Mouse (Mus musculus) left cerebral cortex, postnatal 25 days (tissue): ENCODE data around the gene Muc13. TPM values are rescaled to one million over a fixed set of nuclear protein-coding genes. Genes with fewer than 3 reads are reported as not detected.

Source experiments
- DNase-seq, 2 experiments: peaks; one replicate each; pipeline ENCODE4 v3.0.0; 2022; ENCODE audit warnings: low spot score in 2 of 2, mixed read lengths in 1 of 2
- intact Hi-C: fragments of 180-260 bp; cut with DNase I; formaldehyde crosslinking; loops from one replicate; pipeline ENCODE4 v1.15.1; 2025
- total RNA-seq, 2 experiments: library from RNA; stranded (reverse); gene quantifications; 2 replicates each; pipeline ENCODE4 v1.2.3; 2021

Muc13 gene
- total RNA-seq, 2 experiments from 2014 or later = 0.16 TPM; not detected in 1

DNA sequence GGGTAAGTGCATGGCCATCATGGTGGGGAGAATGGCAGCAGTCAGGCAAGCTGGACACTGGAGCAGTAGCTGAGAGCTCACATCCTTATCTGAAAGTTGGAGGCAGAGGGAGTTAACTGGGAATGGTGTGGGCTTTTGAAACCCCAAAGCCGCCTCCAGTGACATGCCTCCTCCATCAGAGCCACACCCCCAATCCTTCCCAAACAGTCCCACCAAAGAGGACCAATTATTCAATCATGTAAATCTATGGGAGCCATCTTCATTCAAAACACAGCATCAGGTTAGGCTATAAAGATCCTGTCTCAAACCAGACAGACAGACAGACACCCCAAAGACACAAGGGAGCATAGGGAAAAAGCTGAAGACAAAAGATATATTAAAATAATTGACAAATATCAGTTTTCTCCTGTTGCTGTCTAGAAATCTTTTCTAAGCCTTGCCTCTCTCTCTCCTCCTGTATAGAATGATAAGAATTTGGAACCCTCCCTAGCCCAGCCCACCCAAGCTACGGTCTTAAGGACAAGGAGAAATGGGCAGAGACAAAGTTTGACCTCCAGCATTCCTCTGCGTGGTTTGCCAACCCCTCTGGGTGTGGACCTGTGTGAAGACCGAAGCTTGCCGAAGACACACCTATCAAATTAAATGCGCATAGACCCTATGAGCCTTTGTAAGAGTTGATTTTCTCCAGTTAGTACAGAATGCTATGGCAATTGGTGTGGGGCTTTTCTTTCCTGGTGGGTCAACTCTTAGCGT is 24.8 kb downstream of the Muc13 start:
- intact Hi-C loops = no loop called here
- no peak for DNase-seq

DNA sequence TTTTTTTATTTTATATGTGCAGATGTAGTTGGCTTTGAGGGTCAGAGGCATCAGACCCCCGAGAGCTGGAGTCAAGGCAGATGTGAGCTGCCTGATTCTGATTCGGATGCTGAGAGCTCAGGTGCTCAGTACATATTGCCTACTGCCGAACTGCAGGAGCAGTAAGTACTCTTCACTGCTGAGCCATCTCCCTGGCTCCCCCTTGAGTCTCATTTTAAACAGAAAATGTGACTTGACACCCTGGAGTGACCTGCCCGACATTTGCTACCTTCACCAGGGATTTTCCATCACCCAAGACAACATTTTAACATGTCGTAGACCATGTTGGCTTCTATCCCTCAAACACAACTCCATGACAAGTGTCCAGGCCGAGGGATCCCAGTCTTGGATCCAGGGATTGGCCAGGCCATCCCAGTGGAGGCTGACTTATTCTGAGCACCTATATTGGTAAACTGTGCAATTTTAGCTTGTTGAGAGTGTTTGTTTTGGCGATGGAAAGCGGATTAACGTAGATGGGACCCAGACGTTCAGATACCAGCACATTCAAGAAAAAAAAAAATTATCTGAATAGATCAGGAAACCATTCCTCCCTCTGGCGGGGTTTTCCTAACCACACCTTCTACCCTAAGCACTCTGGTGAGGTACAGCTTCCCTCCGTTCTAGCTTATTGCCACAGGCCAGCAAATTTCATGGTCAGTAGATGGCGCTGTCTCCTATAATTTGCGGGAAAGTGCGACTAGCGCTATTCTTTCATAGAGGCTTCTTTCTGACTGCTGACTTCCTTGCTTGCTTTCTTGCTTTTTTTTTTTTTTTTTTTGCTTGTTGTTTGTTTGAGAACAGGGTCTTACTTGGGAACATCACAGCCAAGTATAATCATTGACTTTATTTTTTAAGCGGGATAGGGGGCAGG is 26.7 kb downstream of the Muc13 start:
- intact Hi-C loops = loop anchor here (1.0 to 2.0 kb wide), 2 partner anchors 131 to 168 kb away; no protein-coding TSS in a partner anchor
- peak; percentile 87 to 92 for DNase-seq

DNA sequence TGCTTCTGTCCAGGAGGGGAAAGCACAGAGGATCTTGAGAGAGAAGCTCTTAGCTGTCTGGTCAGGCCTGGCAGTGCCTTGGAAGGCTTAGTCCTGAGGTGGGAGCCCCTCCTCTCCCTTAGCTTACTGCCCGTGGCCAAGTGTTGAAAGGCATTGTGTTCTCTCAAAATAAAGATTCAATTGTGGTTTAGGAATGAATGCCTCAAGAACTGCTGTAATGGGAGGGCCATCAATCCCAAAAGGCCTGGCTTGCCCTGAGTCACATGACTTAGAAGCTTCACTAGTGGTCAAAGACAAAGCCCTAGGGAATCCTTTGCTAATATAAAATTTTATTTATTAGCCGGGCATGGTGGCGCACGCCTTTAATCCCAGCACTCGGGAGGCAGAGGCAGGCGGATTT is 30.8 kb downstream of the Muc13 start:
- no peak for DNase-seq
- intact Hi-C loops = loop anchor here (5.0 kb wide), 1 partner anchor 288 kb away; no protein-coding TSS in a partner anchor

- DNase-seq = no peak
- intact Hi-C loops = loop anchor here (5.0 kb wide), 1 partner anchor 284 kb away; no protein-coding TSS in a partner anchor
Observed at GRCm38 (mm10) chr16:33828496-33828895, 34.7 kb downstream of the Muc13 start.

- intact Hi-C loops = loop anchor here (5.0 kb wide), 1 partner anchor 283 kb away; no protein-coding TSS in a partner anchor
- peak in 1 of 2 experiments; percentile 37 for DNase-seq
Observed at GRCm38 (mm10) chr16:33829301-33829831, 35.5 kb downstream of the Muc13 start, which contains the start of gene Itgb5. Itgb5 (plus strand) TSS chr16:33829665.

- DNase-seq = peak in 1 of 2 experiments; percentile 14
Observed at GRCm38 (mm10) chr16:33829842-33830511, 36.1 kb downstream of the Muc13 start.

GRCm38 (mm10) chr16:33830512-33831105 is 36.8 kb downstream of the Muc13 start:
- intact Hi-C loops = loop anchor here (5.0 kb wide), 1 partner anchor 62 kb away; no protein-coding TSS in a partner anchor

More at GRCm38 (mm10) chr16:33829842-33830511, 36.1 kb downstream of the Muc13 start:
- intact Hi-C loops = loop anchor here (5.0 kb wide), 2 partner anchors 62 to 282 kb away; no protein-coding TSS in a partner anchor

GRCm38 (mm10) chr16:33832057-33832456 is 38.2 kb downstream of the Muc13 start:
- DNase-seq = no peak
- intact Hi-C loops = loop anchor here (5.0 kb wide), 1 partner anchor 60 kb away; no protein-coding TSS in a partner anchor

More at GRCm38 (mm10) chr16:33830512-33831105, 36.8 kb downstream of the Muc13 start:
- no peak for DNase-seq

- no peak for DNase-seq
Observed at GRCm38 (mm10) chr16:33832728-33833428, 39.0 kb downstream of the Muc13 start.

DNA sequence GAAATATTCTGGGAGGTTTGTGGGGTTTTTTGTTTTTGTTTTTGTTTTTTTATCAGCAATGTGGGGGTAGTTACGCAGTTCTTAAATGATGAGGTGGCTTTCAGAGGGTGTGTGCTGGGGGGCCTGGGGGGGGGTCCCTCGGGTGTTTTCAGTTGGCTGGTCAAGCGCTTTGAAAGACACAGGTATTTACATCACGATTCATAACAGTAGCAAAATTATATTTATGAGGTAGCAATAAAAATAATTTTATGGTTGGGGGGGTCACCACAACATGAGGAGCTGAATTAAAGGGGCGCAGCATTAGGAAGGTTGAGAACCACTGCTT is 39.6 kb downstream of the Muc13 start:
- no peak for DNase-seq
- intact Hi-C loops = loop anchor here (5.0 kb wide), 1 partner anchor 59 kb away; no protein-coding TSS in a partner anchor

More at GRCm38 (mm10) chr16:33832728-33833428, 39.0 kb downstream of the Muc13 start:
- intact Hi-C loops = loop anchor here (5.0 kb wide), 1 partner anchor 59 kb away; no protein-coding TSS in a partner anchor

DNA sequence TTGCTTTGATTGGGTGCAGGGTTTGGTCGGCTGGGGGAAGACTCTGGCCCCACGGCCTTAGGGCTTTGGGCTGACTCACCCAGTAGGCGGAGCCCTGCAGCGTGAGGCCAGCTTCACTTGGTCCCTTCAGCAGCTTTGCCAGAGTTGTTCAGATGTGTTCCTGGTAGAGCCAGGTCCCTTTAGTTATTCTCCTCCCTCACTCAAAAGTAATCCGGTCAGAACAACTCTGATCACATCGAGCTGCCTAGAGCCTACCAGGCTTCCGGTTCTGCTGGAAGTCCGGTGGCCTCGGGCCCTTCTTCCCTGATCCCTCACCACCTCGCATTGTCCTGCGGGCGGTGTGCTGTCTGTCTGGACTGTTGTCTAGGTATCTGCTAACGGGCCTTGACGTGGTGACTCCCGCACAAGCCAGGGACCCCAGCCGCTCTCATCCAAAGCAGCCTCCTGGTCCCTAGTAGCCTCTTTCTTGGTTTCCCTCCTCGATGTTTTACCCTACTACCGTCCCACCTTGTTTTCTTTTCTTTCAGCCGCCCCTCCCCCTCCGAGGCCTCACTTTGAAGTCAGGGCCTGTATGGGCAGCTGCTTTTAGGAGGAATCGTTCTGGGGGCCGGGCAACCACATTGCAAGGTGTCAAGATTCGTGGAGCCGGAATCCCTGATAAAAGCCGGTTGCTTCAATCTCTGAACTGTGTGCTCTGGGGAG is 40.1 kb downstream of the Muc13 start:
- no peak for DNase-seq
- intact Hi-C loops = loop anchor here (5.0 kb wide), 1 partner anchor 58 kb away; no protein-coding TSS in a partner anchor

DNA sequence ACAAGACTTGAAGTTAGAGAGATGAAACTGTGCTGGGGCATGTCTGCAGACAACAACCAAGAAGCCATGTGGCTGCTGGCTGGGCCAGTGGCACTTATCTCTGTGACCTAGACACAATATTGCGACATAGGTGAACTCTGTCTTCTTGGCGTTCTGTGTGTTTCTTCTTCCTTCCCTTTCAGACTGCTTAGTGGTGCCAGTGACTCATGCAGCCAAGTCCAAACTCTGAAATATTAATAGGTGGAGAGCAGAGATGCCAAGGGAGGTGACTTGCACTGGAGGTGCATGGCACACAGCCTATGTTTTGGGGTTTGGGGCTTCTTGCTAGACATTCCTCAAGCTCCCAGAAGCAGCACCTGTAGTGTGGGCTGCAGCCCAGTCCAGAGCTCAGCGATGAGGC is 42.8 kb downstream of the Muc13 start:
- intact Hi-C loops = no loop called here
- no peak for DNase-seq

DNA sequence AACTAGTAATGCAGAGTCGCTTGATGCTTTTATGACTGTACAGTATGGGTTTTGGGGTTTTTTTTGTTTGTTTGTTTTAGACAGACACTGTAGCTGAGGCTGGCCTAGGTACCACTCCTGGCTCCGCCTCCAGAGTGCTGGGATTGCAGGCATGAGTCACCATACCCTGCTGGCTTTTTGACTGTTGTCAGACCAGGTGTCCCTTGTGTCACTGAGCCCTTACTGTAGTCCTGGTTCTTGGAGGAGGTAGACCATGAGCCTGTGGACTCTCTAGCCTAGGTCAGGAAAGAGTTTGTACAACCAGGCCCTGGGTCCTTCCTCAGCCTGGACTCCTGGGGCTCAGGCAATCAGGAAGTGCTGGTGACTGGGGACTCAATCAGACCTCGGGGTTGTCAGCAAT is 43.4 kb downstream of the Muc13 start:
- intact Hi-C loops = no loop called here
- DNase-seq = no peak

- DNase-seq = no peak
- intact Hi-C loops = no loop called here
Observed at GRCm38 (mm10) chr16:33840616-33841015, 46.8 kb downstream of the Muc13 start.

- intact Hi-C loops = no loop called here
- no peak for DNase-seq
Observed at GRCm38 (mm10) chr16:33842081-33842880, 48.4 kb downstream of the Muc13 start.

- no peak for DNase-seq
- intact Hi-C loops = no loop called here
Observed at GRCm38 (mm10) chr16:33844150-33844611, 50.3 kb downstream of the Muc13 start.

DNA sequence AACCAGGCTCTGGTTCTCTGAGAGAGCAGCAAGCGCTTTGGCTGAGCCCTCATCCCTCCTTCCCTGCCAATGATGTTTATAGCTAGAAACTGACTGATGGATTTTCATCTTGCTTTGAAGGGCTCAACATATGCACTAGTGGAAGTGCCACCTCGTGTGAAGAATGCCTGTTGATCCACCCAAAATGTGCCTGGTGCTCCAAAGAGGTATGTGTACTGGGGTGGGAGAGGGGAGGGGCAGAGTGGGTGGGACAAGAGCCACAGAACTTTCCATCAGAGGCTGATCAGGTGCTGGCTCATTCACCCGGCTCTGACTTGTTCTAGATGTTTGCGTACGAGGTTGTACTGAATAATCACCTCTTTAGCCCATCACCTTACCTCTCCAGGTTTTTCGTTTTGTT is 51.0 kb downstream of the Muc13 start:
- DNase-seq = no peak
- intact Hi-C loops = no loop called here
